In the genomic region with DNA sequence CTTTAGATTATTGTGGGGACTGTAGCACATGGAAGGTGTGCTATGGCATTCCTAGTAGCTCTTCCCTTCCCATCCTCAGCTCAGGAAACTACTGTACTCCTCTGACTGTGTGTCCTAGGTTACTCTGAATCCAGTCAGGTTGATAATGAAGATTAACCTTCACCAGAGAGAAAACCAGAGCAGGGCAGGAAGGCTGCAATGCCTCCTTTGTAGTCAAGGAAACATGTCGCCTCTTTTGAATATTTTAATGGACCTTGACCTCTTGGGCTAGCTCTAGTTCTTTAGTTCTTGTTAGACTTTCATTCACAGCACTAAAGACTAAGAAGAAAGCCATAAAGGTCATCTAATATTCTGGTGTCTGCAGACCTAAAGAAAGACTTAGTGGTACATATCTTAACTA, we compare ENCODE assay signal across 24 mouse cellular contexts. TPM values are rescaled to one million over a fixed set of nuclear protein-coding genes. Genes with fewer than 3 reads are reported as not detected.
"Had no signal": no experiment of that assay in that cellular context is flagged by ENCODE, and none has a peak within 500 bp of the region (broad histone marks: within the 10 kb centered on the region; RNA-seq: fewer than 3 reads in every experiment).

No protein-coding gene starts in this region.

- H3K4me1 ChIP-seq: limb, embryonic 10.5 days; limb, embryonic 13.5 days; liver, embryonic 12.5 days; liver, embryonic 15.5 days; lung, embryonic 15.5 days; megakaryocyte, embryonic 14.5 days; midbrain, embryonic 10.5 days had no signal

- H3K9ac ChIP-seq: limb, embryonic 13.5 days; liver, embryonic 12.5 days; liver, embryonic 15.5 days; lung, embryonic 15.5 days; midbrain, embryonic 13.5 days had no signal

- ATAC-seq: hindbrain, postnatal 0 days; inflammation-experienced regulatory T-cells, adult 6 months; intestine, embryonic 16.5 days; liver, embryonic 12.5 days; midbrain, embryonic 13.5 days; midbrain, embryonic 16.5 days had no signal

- H3K4me3 ChIP-seq: layer of hippocampus, adult 2 months; limb, embryonic 10.5 days; limb, embryonic 13.5 days; liver, embryonic 12.5 days; liver, embryonic 15.5 days; lung, embryonic 15.5 days; megakaryocyte, embryonic 14.5 days; midbrain, embryonic 10.5 days; midbrain, embryonic 13.5 days had no signal

- H3K27ac ChIP-seq: hindbrain, postnatal 0 days; layer of hippocampus, adult 2 months; limb, embryonic 10.5 days; limb, embryonic 13.5 days; liver, embryonic 12.5 days; liver, embryonic 15.5 days; lung, embryonic 15.5 days; midbrain, embryonic 10.5 days; midbrain, embryonic 13.5 days had no signal

- H3K4me2 ChIP-seq: limb, embryonic 13.5 days; liver, embryonic 12.5 days; liver, embryonic 15.5 days; lung, embryonic 15.5 days; midbrain, embryonic 13.5 days had no signal

- H3K36me3 ChIP-seq: limb, embryonic 10.5 days; limb, embryonic 13.5 days; liver, embryonic 12.5 days; liver, embryonic 15.5 days; lung, embryonic 15.5 days; midbrain, embryonic 10.5 days; midbrain, embryonic 13.5 days had no signal

- DNase-seq: layer of hippocampus, adult 9-11 months; liver; lung, adult 18-20 months; lung, postnatal 10 days; lung, postnatal 36 days; thymus, adult 2 months; thymus, postnatal 14 days; thymus, postnatal 4 days had no signal

- H3K9me3 ChIP-seq: limb, embryonic 10.5 days; limb, embryonic 13.5 days; liver, embryonic 12.5 days; liver, embryonic 15.5 days; lung, embryonic 15.5 days; megakaryocyte, embryonic 14.5 days; midbrain, embryonic 10.5 days; midbrain, embryonic 13.5 days had no signal

RNA-seq across cellular contexts. Expression of gene B3gat2, which starts 7.2 kb away (rescaled TPM):
- polyA plus RNA-seq: large intestine, adult 2 months; small intestine, adult 2 months; spleen, adult 2 months had no signal
